27 mouse cellular contexts compared by ENCODE assay signal in genomic region chr12:43827901-43828300, GRCm38 (mm10).
DNase-seq lines count a peak whose midpoint lies in the region; ATAC-seq and TF ChIP-seq lines count a peak whose summit lies in the region.
"Had no signal": no experiment of that assay in that cellular context is flagged by ENCODE, and none has a peak within 500 bp of the region (broad histone marks: within the 10 kb centered on the region; RNA-seq: fewer than 3 reads in every experiment).

No protein-coding gene starts in this region.

- 67% methylated on average over 6 of the region's 6 CpGs for WGBS in kidney, embryonic 16.5 days
- 76% methylated on average over 6 of the region's 6 CpGs for WGBS in forebrain, embryonic 14.5 days

- H3K4me1 ChIP-seq in kidney, embryonic 16.5 days (ENCODE audit: insufficient read depth, low read length), result 0 out of 2 replicates have a peak, but pooled peaks cover 6% of the 10 kb centered on the region
- peaks cover 2% of the 10 kb centered on the region; the same call in 1 of the 2 replicates for H3K4me1 ChIP-seq in embryonic fibroblast, embryonic 13.5 days (ENCODE audit: control insufficient read depth, insufficient read depth, low read length)
- H3K4me1 ChIP-seq in forebrain, embryonic 14.5 days (ENCODE audit: control insufficient read depth, insufficient read depth, low read length), result no peaks in the 10 kb centered on the region
- H3K4me1 ChIP-seq: embryonic facial prominence, embryonic 15.5 days; hindbrain, embryonic 12.5 days; midbrain, embryonic 10.5 days; neural tube, embryonic 13.5 days had no signal

- H3K9ac ChIP-seq in kidney, embryonic 16.5 days (replicated peaks; ENCODE audit: low read length), result no peak overlapping the region
- no peak overlapping the region for H3K9ac ChIP-seq in forebrain, embryonic 14.5 days (ENCODE audit: low read length)
- H3K9ac ChIP-seq: embryonic facial prominence, embryonic 15.5 days; forebrain, postnatal 0 days; heart, embryonic 12.5 days; hindbrain, embryonic 12.5 days; liver, postnatal 0 days; neural tube, embryonic 13.5 days had no signal

- no peak for TF ChIP-seq CTCF in embryonic fibroblast, embryonic 13.5 days (IDR thresholded peaks at IDR 0.05; ENCODE audit: borderline replicate concordance, insufficient read depth, low read length)

- no peak for TF ChIP-seq POLR2A in embryonic fibroblast, embryonic 13.5 days (IDR thresholded peaks at IDR 0.05; ENCODE audit: low read depth, low read length)

- no peak for DNase-seq in kidney, postnatal 36 days
- DNase-seq in adrenal gland, adult 2 months, result peak; percentile 57
- peak; percentile 24 for DNase-seq in adrenal gland, postnatal 14 days
- DNase-seq in forebrain, embryonic 14.5 days (ENCODE audit: low spot score), result no peak
- no peak for DNase-seq in heart, postnatal 36 days
- DNase-seq: cerebellum, adult 2 months; cerebellum, postnatal 25 days; embryo, embryonic 11 days; forebrain, postnatal 0 days; gastrocnemius, postnatal 25 days; heart, adult 18-20 months; heart, postnatal 10 days; kidney, adult 9 months; liver, postnatal 0 days; thymus, adult 2 months had no signal

- H3K9me3 ChIP-seq in kidney, embryonic 16.5 days (ENCODE audit: low read length), result no peaks in the 10 kb centered on the region
- no peaks in the 10 kb centered on the region for H3K9me3 ChIP-seq in forebrain, embryonic 14.5 days (replicated peaks; ENCODE audit: control insufficient read depth, low read length)
- H3K9me3 ChIP-seq: embryonic facial prominence, embryonic 15.5 days; heart, embryonic 12.5 days; hindbrain, embryonic 12.5 days; midbrain, embryonic 10.5 days; neural tube, embryonic 13.5 days had no signal

- H3K4me2 ChIP-seq in kidney, embryonic 16.5 days (replicated peaks; ENCODE audit: low read depth, low read length), result no peak overlapping the region
- H3K4me2 ChIP-seq in forebrain, embryonic 14.5 days (ENCODE audit: low read length), result no peak overlapping the region
- H3K4me2 ChIP-seq: embryonic facial prominence, embryonic 15.5 days; heart, embryonic 12.5 days; hindbrain, embryonic 12.5 days; liver, embryonic 11.5 days; neural tube, embryonic 13.5 days had no signal

- ATAC-seq in kidney, embryonic 16.5 days (ENCODE audit: low FRiP score, low TSS enrichment), result no peak; the same call in 1 of the 2 replicates
- no peak for ATAC-seq in forebrain, embryonic 14.5 days
- ATAC-seq: activated CD4-positive, CD25-positive, alpha-beta regulatory T cell, adult 4 months; liver, postnatal 0 days; lung, postnatal 0 days; midbrain, embryonic 16.5 days had no signal

- H3K27me3 ChIP-seq in kidney, embryonic 16.5 days (ENCODE audit: insufficient read depth, low read length), result no peaks in the 10 kb centered on the region
- no peaks in the 10 kb centered on the region for H3K27me3 ChIP-seq in forebrain, embryonic 14.5 days (replicated peaks; ENCODE audit: control insufficient read depth, insufficient read depth, low read length)
- H3K27me3 ChIP-seq: embryonic facial prominence, embryonic 15.5 days; heart, embryonic 12.5 days; hindbrain, embryonic 12.5 days; neural tube, embryonic 13.5 days had no signal

- no peaks in the 10 kb centered on the region for H3K36me3 ChIP-seq in kidney, embryonic 16.5 days (ENCODE audit: insufficient read depth, low read length)
- no peaks in the 10 kb centered on the region for H3K36me3 ChIP-seq in forebrain, embryonic 14.5 days (ENCODE audit: control insufficient read depth, insufficient read depth, low read length)
- H3K36me3 ChIP-seq: embryonic facial prominence, embryonic 15.5 days; heart, embryonic 12.5 days; hindbrain, embryonic 12.5 days; midbrain, embryonic 10.5 days; neural tube, embryonic 13.5 days had no signal

- H3K4me3 ChIP-seq in kidney, embryonic 16.5 days (ENCODE audit: low read length), result no peak overlapping the region
- H3K4me3 ChIP-seq in embryonic fibroblast, embryonic 13.5 days (ENCODE audit: insufficient read depth, low read length), result no peak overlapping the region
- H3K4me3 ChIP-seq in forebrain, embryonic 14.5 days (ENCODE audit: low read depth, low read length), result no peak overlapping the region
- H3K4me3 ChIP-seq: embryonic facial prominence, embryonic 15.5 days; heart, embryonic 12.5 days; hindbrain, embryonic 12.5 days; midbrain, embryonic 10.5 days; myocyte; neural tube, embryonic 13.5 days had no signal

- intact Hi-C loops in heart, postnatal 36 days (cut with DNase I), result no loop called here

- H3K27ac ChIP-seq in kidney, embryonic 16.5 days (ENCODE audit: low read length), result 0 out of 2 replicates have a peak overlapping the region, but pooled peaks have one; percentile 11
- peak overlapping the region; percentile 57; the same call in 1 of the 2 replicates for H3K27ac ChIP-seq in embryonic fibroblast, embryonic 13.5 days (ENCODE audit: insufficient read depth, low read length)
- no peak overlapping the region for H3K27ac ChIP-seq in forebrain, embryonic 14.5 days (ENCODE audit: low read depth, low read length)
- H3K27ac ChIP-seq: embryonic facial prominence, embryonic 15.5 days; hindbrain, embryonic 12.5 days; midbrain, embryonic 10.5 days; neural tube, embryonic 13.5 days had no signal

Comparison
In these comparisons a context has a peak if more than half of its experiments do, and no peak if none do; other contexts are left out.
1. DNase-seq: peak in adrenal gland, adult 2 months (single experiment) and adrenal gland, postnatal 14 days (single experiment); none in kidney, postnatal 36 days (0 of 2), forebrain, embryonic 14.5 days (single experiment) and heart, postnatal 36 days (0 of 2).